Comparison of ENCODE assay signal across 19 mouse cellular contexts in genomic region chr1:172428614-172429013, GRCm38 (mm10). TPM values are rescaled to one million over a fixed set of nuclear protein-coding genes. Genes with fewer than 3 reads are reported as not detected.
A peak's percentile ranks its signal among the peaks of the same experiment; 100 is the strongest.
DNase-seq lines count a peak whose midpoint lies in the region; ATAC-seq lines count a peak whose summit lies in the region.
"Had no signal": no experiment of that assay in that cellular context is flagged by ENCODE, and none has a peak within 500 bp of the region (broad histone marks: within the 10 kb centered on the region; RNA-seq: fewer than 3 reads in every experiment).

No protein-coding gene starts in this region.

- WGBS in midbrain, embryonic 11.5 days, result 86% methylated on average over 1 of the region's 1 CpGs
- WGBS in midbrain, embryonic 14.5 days, result 74% methylated on average over 1 of the region's 1 CpGs
- 57% methylated on average over 1 of the region's 1 CpGs for WGBS in intestine, embryonic 16.5 days
- 75% methylated on average over 1 of the region's 1 CpGs for WGBS in limb, embryonic 10.5 days
- 73% methylated on average over 1 of the region's 1 CpGs for WGBS in forebrain, embryonic 11.5 days

- no peak overlapping the region for H3K4me3 ChIP-seq in midbrain, embryonic 11.5 days (ENCODE audit: low read depth, low read length)
- H3K4me3 ChIP-seq in midbrain, embryonic 14.5 days (replicated peaks; ENCODE audit: low read depth, low read length), result no peak overlapping the region
- no peak overlapping the region for H3K4me3 ChIP-seq in intestine, embryonic 16.5 days (ENCODE audit: low read length)
- no peak overlapping the region for H3K4me3 ChIP-seq in limb, embryonic 10.5 days
- H3K4me3 ChIP-seq in forebrain, embryonic 11.5 days (ENCODE audit: low read depth, low read length), result no peak overlapping the region
- H3K4me3 ChIP-seq: embryonic facial prominence, embryonic 13.5 days; forebrain, embryonic 13.5 days; heart, embryonic 13.5 days; hindbrain, embryonic 12.5 days had no signal

- no peak for ATAC-seq in midbrain, embryonic 11.5 days (ENCODE audit: low FRiP score)
- no peak for ATAC-seq in midbrain, embryonic 14.5 days (ENCODE audit: low FRiP score, low TSS enrichment)
- ATAC-seq in intestine, embryonic 16.5 days, result peak; percentile 41
- ATAC-seq in forebrain, embryonic 11.5 days (replicated peaks; ENCODE audit: low FRiP score), result no peak
- ATAC-seq: forebrain, embryonic 13.5 days; forebrain, postnatal 0 days; hindbrain, embryonic 16.5 days had no signal

- no peaks in the 10 kb centered on the region; the same call in 1 of the 2 replicates for H3K27me3 ChIP-seq in midbrain, embryonic 11.5 days (ENCODE audit: control insufficient read depth, insufficient read depth, low read length)
- no peaks in the 10 kb centered on the region for H3K27me3 ChIP-seq in midbrain, embryonic 14.5 days (ENCODE audit: control insufficient read depth, insufficient read depth, low read length)
- H3K27me3 ChIP-seq in intestine, embryonic 16.5 days (replicated peaks; ENCODE audit: control insufficient read depth, insufficient read depth, low read length), result no peaks in the 10 kb centered on the region
- no peaks in the 10 kb centered on the region for H3K27me3 ChIP-seq in limb, embryonic 10.5 days (ENCODE audit: low read depth, poor library complexity, severe bottlenecking)
- H3K27me3 ChIP-seq in forebrain, embryonic 11.5 days (ENCODE audit: control insufficient read depth, insufficient read depth, low read length), result no peaks in the 10 kb centered on the region
- H3K27me3 ChIP-seq: embryonic facial prominence, embryonic 13.5 days; forebrain, embryonic 13.5 days; heart, embryonic 13.5 days; hindbrain, embryonic 12.5 days had no signal

- H3K9me3 ChIP-seq in midbrain, embryonic 11.5 days (ENCODE audit: control insufficient read depth, low read length), result no peaks in the 10 kb centered on the region
- no peaks in the 10 kb centered on the region for H3K9me3 ChIP-seq in midbrain, embryonic 14.5 days (ENCODE audit: control insufficient read depth, low read length)
- no peaks in the 10 kb centered on the region for H3K9me3 ChIP-seq in intestine, embryonic 16.5 days (ENCODE audit: control insufficient read depth, low read length)
- no peaks in the 10 kb centered on the region for H3K9me3 ChIP-seq in limb, embryonic 10.5 days (replicated peaks)
- H3K9me3 ChIP-seq in forebrain, embryonic 11.5 days (ENCODE audit: control insufficient read depth, low read length), result no peaks in the 10 kb centered on the region
- H3K9me3 ChIP-seq: embryonic facial prominence, embryonic 13.5 days; forebrain, embryonic 13.5 days; heart, embryonic 13.5 days; hindbrain, embryonic 12.5 days had no signal

- no peak overlapping the region for H3K27ac ChIP-seq in midbrain, embryonic 11.5 days (ENCODE audit: low read depth, low read length)
- no peak overlapping the region for H3K27ac ChIP-seq in midbrain, embryonic 14.5 days (replicated peaks; ENCODE audit: low read depth, low read length)
- H3K27ac ChIP-seq in intestine, embryonic 16.5 days (ENCODE audit: low read length), result no peak overlapping the region
- no peak overlapping the region for H3K27ac ChIP-seq in limb, embryonic 10.5 days
- no peak overlapping the region for H3K27ac ChIP-seq in forebrain, embryonic 11.5 days (ENCODE audit: low read depth, low read length)
- H3K27ac ChIP-seq: embryonic facial prominence, embryonic 13.5 days; forebrain, embryonic 13.5 days; heart, embryonic 13.5 days; hindbrain, embryonic 12.5 days had no signal

- no peak overlapping the region for H3K4me2 ChIP-seq in midbrain, embryonic 11.5 days
- no peak overlapping the region for H3K4me2 ChIP-seq in midbrain, embryonic 14.5 days (ENCODE audit: low read length)
- H3K4me2 ChIP-seq in intestine, embryonic 16.5 days (ENCODE audit: low read depth, low read length), result no peak overlapping the region
- no peak overlapping the region for H3K4me2 ChIP-seq in forebrain, embryonic 11.5 days (ENCODE audit: low read depth, low read length, severe bottlenecking)
- H3K4me2 ChIP-seq: embryonic facial prominence, embryonic 13.5 days; forebrain, embryonic 13.5 days; heart, embryonic 13.5 days; hindbrain, embryonic 12.5 days had no signal

- no peak overlapping the region for H3K9ac ChIP-seq in midbrain, embryonic 11.5 days (ENCODE audit: low read length)
- no peak overlapping the region for H3K9ac ChIP-seq in midbrain, embryonic 14.5 days (replicated peaks; ENCODE audit: low read length)
- H3K9ac ChIP-seq in intestine, embryonic 16.5 days (ENCODE audit: low read depth, low read length), result no peak overlapping the region
- no peak overlapping the region for H3K9ac ChIP-seq in forebrain, embryonic 11.5 days (ENCODE audit: low read length)
- H3K9ac ChIP-seq: embryonic facial prominence, embryonic 13.5 days; forebrain, embryonic 13.5 days; forebrain, postnatal 0 days; heart, embryonic 13.5 days; hindbrain, embryonic 12.5 days had no signal

- no peaks in the 10 kb centered on the region for H3K4me1 ChIP-seq in midbrain, embryonic 11.5 days (ENCODE audit: control insufficient read depth, insufficient read depth, low read length)
- H3K4me1 ChIP-seq in midbrain, embryonic 14.5 days (ENCODE audit: control insufficient read depth, insufficient read depth, low read length), result no peaks in the 10 kb centered on the region
- H3K4me1 ChIP-seq in intestine, embryonic 16.5 days (ENCODE audit: control insufficient read depth, insufficient read depth, low read length), result peaks cover 30% of the 10 kb centered on the region
- H3K4me1 ChIP-seq in limb, embryonic 10.5 days, result peaks cover 8% of the 10 kb centered on the region
- no peaks in the 10 kb centered on the region for H3K4me1 ChIP-seq in forebrain, embryonic 11.5 days (replicated peaks; ENCODE audit: control insufficient read depth, insufficient read depth, low read length)
- H3K4me1 ChIP-seq: forebrain, embryonic 13.5 days; hindbrain, embryonic 12.5 days had no signal

- H3K36me3 ChIP-seq in midbrain, embryonic 11.5 days (ENCODE audit: control insufficient read depth, insufficient read depth, low read length), result no peaks in the 10 kb centered on the region
- H3K36me3 ChIP-seq in midbrain, embryonic 14.5 days (ENCODE audit: control insufficient read depth, insufficient read depth, low read length), result no peaks in the 10 kb centered on the region
- no peaks in the 10 kb centered on the region for H3K36me3 ChIP-seq in intestine, embryonic 16.5 days (ENCODE audit: control insufficient read depth, insufficient read depth, low read length)
- no peaks in the 10 kb centered on the region for H3K36me3 ChIP-seq in limb, embryonic 10.5 days
- no peaks in the 10 kb centered on the region for H3K36me3 ChIP-seq in forebrain, embryonic 11.5 days (ENCODE audit: control insufficient read depth, insufficient read depth, low read length)
- H3K36me3 ChIP-seq: embryonic facial prominence, embryonic 13.5 days; heart, embryonic 13.5 days; hindbrain, embryonic 12.5 days had no signal

- DNase-seq in midbrain, embryonic 11.5 days (ENCODE audit: low spot score, missing footprints), result peak; percentile 44
- DNase-seq in midbrain, embryonic 14.5 days, result no peak
- peak; percentile 23 for DNase-seq in limb, embryonic 10.5 days (ENCODE audit: low spot score)
- no peak for DNase-seq in urinary bladder, postnatal 25 days (ENCODE audit: low spot score)
- DNase-seq in forebrain, embryonic 11.5 days (ENCODE audit: low spot score), result no peak
- DNase-seq: adrenal gland, adult 2 months; adrenal gland, postnatal 36 days; cerebellum, adult 11 months; cerebellum, adult 8-10 months; cerebellum, postnatal 14 days; forebrain, postnatal 0 days; gastrocnemius, postnatal 14 days; heart, postnatal 4 days had no signal

RNA-seq across cellular contexts. Expression of gene Slamf9, which starts 46.5 kb away (rescaled TPM):
- 0.12 and 0.23 TPM in 2 replicates for polyA plus RNA-seq in midbrain, embryonic 11.5 days (2014; fragmentation: Nextera tagmentation; extraction: Ambion mirVana)
- 0.32 TPM in 1 of 2 replicates, not detected in the other for polyA plus RNA-seq in midbrain, embryonic 14.5 days (2014; fragmentation: Nextera tagmentation; extraction: Ambion mirVana)
- 1.6 and 2.3 TPM in 2 replicates for polyA plus RNA-seq in intestine, embryonic 16.5 days (2015; fragmentation: Nextera tagmentation; extraction: Ambion mirVana)
- polyA plus RNA-seq in limb, embryonic 10.5 days (2016; fragmentation: Nextera tagmentation; extraction: Ambion mirVana), result 0.18 TPM in 1 of 2 replicates, not detected in the other
- polyA plus RNA-seq in forebrain, embryonic 11.5 days (2014; fragmentation: Nextera tagmentation; extraction: Ambion mirVana), result 0.27 and 0.28 TPM in 2 replicates
- polyA plus RNA-seq: embryonic facial prominence, embryonic 13.5 days had no signal

RNA-seq across cellular contexts. Expression of gene Pigm, which starts 52.3 kb away (rescaled TPM):
- polyA plus RNA-seq in midbrain, embryonic 11.5 days (2014; fragmentation: Nextera tagmentation; extraction: Ambion mirVana), result 11.0 and 12.2 TPM in 2 replicates
- 5.2 and 6.4 TPM in 2 replicates for polyA plus RNA-seq in midbrain, embryonic 14.5 days (2014; fragmentation: Nextera tagmentation; extraction: Ambion mirVana)
- 5.0 and 5.6 TPM in 2 replicates for polyA plus RNA-seq in intestine, embryonic 16.5 days (2015; fragmentation: Nextera tagmentation; extraction: Ambion mirVana)
- polyA plus RNA-seq in limb, embryonic 10.5 days (2016; fragmentation: Nextera tagmentation; extraction: Ambion mirVana), result 9.9 and 10.5 TPM in 2 replicates
- polyA plus RNA-seq in forebrain, embryonic 11.5 days (2014; fragmentation: Nextera tagmentation; extraction: Ambion mirVana), result 13.7 and 14.8 TPM in 2 replicates

RNA-seq across cellular contexts. Expression of gene Igsf9, which starts 53.0 kb away (rescaled TPM):
- 48.8 and 49.7 TPM in 2 replicates for polyA plus RNA-seq in midbrain, embryonic 11.5 days (2014; fragmentation: Nextera tagmentation; extraction: Ambion mirVana)
- 49.6 and 52.6 TPM in 2 replicates for polyA plus RNA-seq in midbrain, embryonic 14.5 days (2014; fragmentation: Nextera tagmentation; extraction: Ambion mirVana)
- 109 and 110 TPM in 2 replicates for polyA plus RNA-seq in intestine, embryonic 16.5 days (2015; fragmentation: Nextera tagmentation; extraction: Ambion mirVana)
- polyA plus RNA-seq in limb, embryonic 10.5 days (2016; fragmentation: Nextera tagmentation; extraction: Ambion mirVana), result 79.5 and 85.8 TPM in 2 replicates
- 83.2 and 94.4 TPM in 2 replicates for polyA plus RNA-seq in forebrain, embryonic 11.5 days (2014; fragmentation: Nextera tagmentation; extraction: Ambion mirVana)

Comparison
In these comparisons a context has a peak if more than half of its experiments do, and no peak if none do; other contexts are left out.
1. DNase-seq: peak in midbrain, embryonic 11.5 days (single experiment) and limb, embryonic 10.5 days (single experiment); none in midbrain, embryonic 14.5 days (single experiment), urinary bladder, postnatal 25 days (single experiment) and forebrain, embryonic 11.5 days (single experiment).